Mouse (Mus musculus): ENCODE measurements around the gene Olfr615. TPM values are rescaled to one million over a fixed set of nuclear protein-coding genes. Genes with fewer than 3 reads are reported as not detected.

Olfr615 gene
- total RNA-seq (2023), result not detected

DNA sequence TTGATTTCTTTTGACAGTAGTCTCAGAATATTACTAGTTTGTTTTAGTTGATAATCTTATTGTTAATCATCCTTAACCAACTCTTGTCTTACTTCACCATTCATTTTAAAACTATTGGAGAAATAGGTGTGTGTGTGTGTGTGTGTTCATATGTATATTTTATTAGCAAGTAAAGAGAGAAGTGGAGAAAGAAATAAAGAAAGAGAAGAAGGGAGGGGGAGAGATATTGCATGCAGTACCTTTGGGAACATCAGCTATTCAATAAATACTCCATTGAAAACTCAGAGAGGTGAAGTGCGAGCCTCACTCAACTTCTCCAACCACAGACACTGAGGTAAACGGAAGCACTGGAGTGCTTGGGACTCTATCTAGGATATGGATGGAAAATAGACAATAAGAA lies at the start of gene Olfr615:
TSS of gene Olfr615 (plus strand) at position 301 of the 400 bp plus-strand sequence.

DNA sequence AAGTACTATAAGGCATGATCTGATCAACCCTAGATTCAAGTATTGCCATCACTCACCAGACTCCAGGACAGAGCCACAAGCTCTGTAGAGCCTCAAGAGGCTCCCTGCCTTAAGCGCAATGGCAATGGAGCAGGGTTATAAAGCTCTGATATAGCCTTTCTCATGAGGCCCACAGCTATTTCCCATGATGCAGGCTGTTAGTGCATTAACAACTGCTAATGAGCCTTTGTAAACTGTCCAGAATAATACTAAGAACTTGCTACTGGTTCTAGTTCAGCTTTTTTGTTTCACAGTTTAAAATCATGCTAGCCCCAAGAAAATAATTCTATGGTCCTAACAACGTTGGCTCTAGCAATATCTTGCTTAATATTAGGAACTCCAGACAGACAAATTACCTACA lies 43.9 kb upstream of the Olfr615 start, which contains the start of gene Olfr610:
TSS of gene Olfr610 (minus strand) at position 101 of the 400 bp plus-strand sequence.

DNA sequence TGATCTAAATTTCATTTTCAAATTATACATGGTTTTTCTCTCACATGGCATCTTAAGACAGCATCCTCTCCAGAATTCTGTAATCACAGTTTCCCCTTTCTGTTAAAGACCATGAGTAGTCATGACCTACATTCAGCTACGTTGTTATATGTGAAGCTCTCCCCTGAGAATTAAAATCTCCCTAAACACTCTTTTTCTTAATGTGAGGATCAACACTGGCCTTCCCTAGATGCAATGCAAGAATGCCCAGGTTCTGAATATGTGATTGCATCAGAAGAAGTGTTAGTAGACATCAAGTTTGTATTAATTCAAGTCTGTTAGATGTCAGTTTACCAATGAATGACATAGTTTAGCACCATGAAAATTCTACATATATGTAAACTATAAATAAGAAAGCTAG lies 35.1 kb upstream of the Olfr615 start, which contains the start of gene Olfr611:
TSS of gene Olfr611 (minus strand) at position 101 of the 400 bp plus-strand sequence.

DNA sequence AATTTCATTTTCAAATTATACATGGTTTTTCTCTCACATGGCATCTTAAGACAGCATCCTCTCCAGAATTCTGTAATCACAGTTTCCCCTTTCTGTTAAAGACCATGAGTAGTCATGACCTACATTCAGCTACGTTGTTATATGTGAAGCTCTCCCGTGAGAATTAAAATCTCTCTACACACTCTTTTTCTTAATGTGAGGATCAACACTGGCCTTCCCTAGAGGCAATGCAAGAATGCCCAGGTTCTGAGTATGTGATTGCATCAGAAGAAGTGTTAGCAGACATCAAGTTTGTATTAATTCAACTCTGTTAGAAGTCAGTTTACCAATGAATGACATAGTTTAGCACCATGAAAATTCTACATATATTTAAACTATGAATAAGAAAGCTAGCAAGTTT lies 13.3 kb upstream of the Olfr615 start, which contains the start of gene Olfr612:
TSS of gene Olfr612 (minus strand) at position 101 of the 400 bp plus-strand sequence.

DNA sequence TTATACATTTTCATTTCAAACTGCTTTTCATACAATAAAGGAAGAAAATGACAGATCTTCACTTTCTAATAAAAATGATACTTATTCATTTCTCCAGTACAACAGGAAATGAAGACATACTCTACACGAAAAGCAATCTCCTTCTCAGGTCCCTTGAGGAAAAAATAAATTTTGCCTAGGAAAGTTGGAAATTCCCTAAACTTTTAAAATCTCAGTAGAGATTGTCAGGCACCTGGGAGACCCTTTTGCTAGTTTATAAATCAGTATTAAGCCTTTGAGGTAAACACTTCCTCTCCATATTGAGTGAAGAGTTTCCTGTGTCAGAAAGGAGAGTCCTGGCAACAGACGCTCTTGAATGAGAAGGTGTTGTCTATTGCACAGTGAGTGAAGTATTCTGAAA lies 8.1 kb upstream of the Olfr615 start, which contains the start of gene Olfr613:
TSS of gene Olfr613 (plus strand) at position 301 of the 400 bp plus-strand sequence.

DNA sequence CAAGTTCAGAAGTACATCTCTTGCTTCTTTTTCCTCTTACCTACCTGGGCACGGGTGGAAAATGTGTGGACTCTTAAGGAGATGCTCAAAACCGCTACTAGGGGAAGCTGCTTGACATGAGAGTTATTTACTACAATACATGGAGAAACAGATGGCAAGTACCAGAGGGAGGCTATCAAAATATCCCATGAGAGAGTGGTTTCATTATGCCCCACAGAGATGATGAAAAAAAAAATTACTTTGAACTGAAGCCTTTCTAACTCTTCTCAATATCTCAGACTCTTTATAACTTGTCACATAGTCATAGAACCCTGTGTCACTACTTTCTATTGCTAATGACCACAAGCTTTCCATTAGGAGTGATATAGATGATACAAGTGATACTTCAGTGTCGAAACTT lies 13.2 kb downstream of the Olfr615 start, which contains the start of gene Olfr616:
TSS of gene Olfr616 (minus strand) at position 101 of the 400 bp plus-strand sequence.

DNA sequence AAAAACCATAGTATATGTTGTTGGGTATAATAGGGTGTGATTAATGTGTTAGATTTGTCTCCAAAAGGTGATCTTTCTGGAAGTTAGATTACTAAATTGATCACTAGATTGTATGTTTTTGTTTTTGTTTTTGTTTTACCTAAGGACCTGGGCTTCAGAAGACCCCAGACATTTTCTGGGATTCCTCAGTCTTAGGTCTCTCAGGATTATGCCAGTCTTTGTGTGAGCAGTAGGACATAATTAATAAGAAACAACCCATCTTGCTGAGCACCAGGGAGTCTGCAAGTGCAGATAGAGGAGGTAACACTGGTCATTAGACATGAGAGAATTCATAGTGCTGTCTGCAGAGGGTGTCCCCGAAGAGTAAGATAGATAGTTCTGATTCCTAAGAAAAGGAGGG lies 16.9 kb downstream of the Olfr615 start, which contains the start of gene Olfr617:
TSS of gene Olfr617 (plus strand) at position 301 of the 400 bp plus-strand sequence.

DNA sequence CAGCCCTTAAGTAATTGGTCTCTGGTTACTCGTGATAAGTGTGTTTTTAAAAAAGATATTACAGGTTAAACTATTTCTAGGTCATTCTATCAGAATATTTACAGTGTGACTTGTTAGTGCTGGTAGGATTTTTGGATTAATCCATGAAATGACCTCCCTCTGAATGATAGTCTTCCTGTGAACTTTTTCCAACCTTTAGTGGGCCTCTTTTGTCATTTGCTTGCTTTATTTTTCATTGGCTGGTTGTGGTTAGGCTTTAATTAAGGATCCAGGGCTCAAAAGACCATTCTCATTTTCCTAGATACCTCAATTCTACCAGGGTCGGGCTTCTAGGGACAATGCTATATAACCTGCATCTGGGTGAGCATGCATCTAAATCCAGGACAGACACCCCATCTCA lies 33.9 kb downstream of the Olfr615 start, which contains the start of gene Olfr618:
TSS of gene Olfr618 (plus strand) at position 301 of the 400 bp plus-strand sequence.

DNA sequence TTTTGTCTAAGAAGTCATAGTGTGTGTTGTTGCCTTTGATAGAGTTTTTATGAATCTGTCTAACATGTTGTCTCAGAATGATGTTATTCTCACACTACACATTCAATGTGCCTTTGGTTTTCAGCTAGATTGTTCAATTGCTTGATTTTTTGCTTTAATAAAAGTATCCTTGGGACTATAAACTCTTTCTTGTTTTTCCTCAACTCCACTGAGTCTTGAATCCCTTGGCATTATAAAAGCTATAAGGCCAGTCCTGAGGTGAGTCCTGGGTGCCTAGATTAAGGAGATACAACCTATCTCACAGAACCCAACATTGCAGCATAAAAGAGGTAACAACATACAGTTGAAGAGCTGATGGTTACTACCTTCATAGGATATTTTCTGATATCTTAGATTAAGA lies 44.4 kb downstream of the Olfr615 start, which contains the start of gene Olfr619:
TSS of gene Olfr619 (plus strand) at position 301 of the 400 bp plus-strand sequence.

DNA sequence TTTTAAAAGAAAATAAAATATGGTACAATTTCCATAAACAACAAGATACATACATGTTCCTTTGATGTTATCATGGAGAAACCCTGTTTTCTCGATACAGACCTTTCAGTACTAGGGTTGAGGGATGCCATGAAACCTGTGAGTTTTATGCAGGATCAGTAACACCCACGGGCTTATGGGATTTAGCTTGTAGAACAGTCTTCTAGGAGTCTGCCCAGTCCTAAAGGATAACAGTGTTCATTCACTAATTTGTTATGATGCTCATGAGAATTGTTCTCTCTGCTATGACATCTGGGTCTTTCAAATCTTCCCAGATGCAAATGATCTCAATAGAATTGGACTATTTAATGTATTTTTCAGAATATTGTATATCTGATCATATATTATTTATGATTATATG lies 56.6 kb downstream of the Olfr615 start, which contains the start of gene Olfr620:
TSS of gene Olfr620 (minus strand) at position 101 of the 400 bp plus-strand sequence.

Other genes starting within 250 kb of the Olfr615 start
- gene Olfr597, start 239.8 kb upstream of the Olfr615 start, total RNA-seq (2023), result not detected
- gene Olfr598, start 232.5 kb upstream of the Olfr615 start, total RNA-seq (2023), result not detected
- gene Olfr599, start 220.2 kb upstream of the Olfr615 start, total RNA-seq (2023), result not detected
- gene Olfr600, start 206.4 kb upstream of the Olfr615 start, total RNA-seq (2023), result not detected
- gene Olfr601, start 193.4 kb upstream of the Olfr615 start, total RNA-seq (2023), result not detected
- not detected for gene Olfr603, start 169.9 kb upstream of the Olfr615 start, total RNA-seq (2023)
- not detected for gene Usp17lc, start 141.0 kb upstream of the Olfr615 start, total RNA-seq (2023)
- gene Olfr605, start 110.6 kb upstream of the Olfr615 start, total RNA-seq (2023), result not detected
- not detected for gene Olfr606, start 107.0 kb upstream of the Olfr615 start, total RNA-seq (2023)
- not detected for gene Olfr607, start 91.9 kb upstream of the Olfr615 start, total RNA-seq (2023)
- not detected for gene Olfr608, start 86.2 kb upstream of the Olfr615 start, total RNA-seq (2023)
- gene Olfr609, start 58.0 kb upstream of the Olfr615 start, total RNA-seq (2023), result not detected
- gene Olfr610, start 44.0 kb upstream of the Olfr615 start, total RNA-seq (2023), result not detected
- not detected for gene Olfr611, start 35.2 kb upstream of the Olfr615 start, total RNA-seq (2023)
- gene Olfr612, start 13.4 kb upstream of the Olfr615 start, total RNA-seq (2023), result not detected
- not detected for gene Olfr613, start 8.0 kb upstream of the Olfr615 start, total RNA-seq (2023)
- gene Olfr616, start 13.1 kb downstream of the Olfr615 start, total RNA-seq (2023), result not detected
- not detected for gene Olfr617, start 17.0 kb downstream of the Olfr615 start, total RNA-seq (2023)
- gene Olfr618, start 34.0 kb downstream of the Olfr615 start, total RNA-seq (2023), result not detected
- not detected for gene Olfr619, start 44.5 kb downstream of the Olfr615 start, total RNA-seq (2023)
- gene Olfr620, start 56.5 kb downstream of the Olfr615 start, total RNA-seq (2023), result not detected
- gene Olfr622, start 86.6 kb downstream of the Olfr615 start, total RNA-seq (2023), result not detected
- not detected for gene Olfr623, start 107.6 kb downstream of the Olfr615 start, total RNA-seq (2023)
- gene Olfr624, start 115.1 kb downstream of the Olfr615 start, total RNA-seq (2023), result not detected
- gene Olfr625-ps1, start 126.6 kb downstream of the Olfr615 start, total RNA-seq (2023), result not detected
- not detected for gene Olfr243, start 158.6 kb downstream of the Olfr615 start, total RNA-seq (2023)
- gene Olfr628, start 174.3 kb downstream of the Olfr615 start, total RNA-seq (2023), result not detected
- gene Olfr629, start 188.9 kb downstream of the Olfr615 start, total RNA-seq (2023), result not detected
- not detected for gene Olfr630, start 201.3 kb downstream of the Olfr615 start, total RNA-seq (2023)
- gene Olfr69, start 215.5 kb downstream of the Olfr615 start, total RNA-seq (2023), result not detected
- not detected for gene Olfr68, start 223.6 kb downstream of the Olfr615 start, total RNA-seq (2023)
- not detected for gene Olfr67, start 235.7 kb downstream of the Olfr615 start, total RNA-seq (2023)

Data from monocyte, adult 59 days (primary cell).